Mouse (Mus musculus) liver, adult (tissue): Measurements from ENCODE around the gene Tepp.

ENCODE experiments used
- GATA4 ChIP-seq: IDR thresholded peaks from 2 replicates; pipeline ENCODE4 v1.6.1; 2014; ENCODE audit warnings: mild to moderate bottlenecking, low read length; ENCODE audit not compliant: insufficient replicate concordance

The Tepp gene

GRCm38 (mm10) chr8:95348356-95348755 lies 38.0 kb downstream of the Tepp start:
- TF ChIP-seq GATA4: no peak

GRCm38 (mm10) chr8:95348811-95349630 lies 38.7 kb downstream of the Tepp start:
- no peak for TF ChIP-seq GATA4

DNA sequence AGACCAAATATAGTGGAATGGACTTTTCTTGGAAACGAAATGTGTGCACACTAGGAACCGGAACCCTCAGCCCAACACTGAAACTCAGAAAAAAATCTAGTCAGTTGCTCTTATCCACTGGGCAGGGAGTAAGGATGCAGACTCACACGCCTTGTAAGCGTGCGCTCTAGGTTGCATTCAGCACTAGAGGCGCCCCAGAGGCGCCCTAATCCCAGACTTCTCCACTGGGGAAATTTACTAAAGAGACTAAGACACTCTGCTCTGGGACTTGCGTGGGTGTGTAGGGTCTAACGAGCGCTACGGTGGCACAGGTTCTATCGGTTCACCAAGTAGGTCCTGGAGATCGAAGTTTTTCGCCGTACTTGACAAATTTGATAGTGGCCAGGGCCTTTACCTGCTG lies 41.1 kb downstream of the Tepp start:
- no peak for TF ChIP-seq GATA4

GRCm38 (mm10) chr8:95352151-95352870 lies 41.9 kb downstream of the Tepp start, which contains the start of gene Mmp15:
Gene Mmp15 (plus strand): TSS chr8:95352268.
- no peak for TF ChIP-seq GATA4

- TF ChIP-seq GATA4: no peak
Measured at GRCm38 (mm10) chr8:95352871-95353866, 42.8 kb downstream of the Tepp start.

DNA sequence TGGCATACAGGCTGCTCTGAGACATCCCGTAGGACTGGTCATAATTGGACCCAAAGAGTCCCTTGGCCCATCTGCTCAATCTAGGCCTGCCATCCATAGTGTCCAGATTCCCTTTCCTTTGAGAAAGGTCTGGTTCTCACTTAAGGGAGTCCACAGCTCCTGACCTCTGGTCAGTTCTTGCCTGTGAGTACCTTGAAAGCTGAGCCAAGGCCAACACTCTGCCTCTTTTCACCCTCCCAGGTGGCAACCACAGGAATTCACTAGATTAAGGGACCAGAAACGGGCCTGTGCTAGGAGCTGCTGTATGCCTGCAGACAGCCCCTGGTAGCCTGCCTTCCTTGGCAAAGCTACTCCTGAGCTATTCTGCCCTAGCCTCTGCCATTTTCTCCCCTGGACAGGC lies 44.2 kb downstream of the Tepp start:
- TF ChIP-seq GATA4: no peak

GRCm38 (mm10) chr8:95358550-95359411 lies 48.4 kb downstream of the Tepp start:
- TF ChIP-seq GATA4: no peak

- no peak for TF ChIP-seq GATA4
Measured at GRCm38 (mm10) chr8:95360181-95361015, 50.0 kb downstream of the Tepp start.

GRCm38 (mm10) chr8:95361016-95361341 lies 50.6 kb downstream of the Tepp start:
- no peak for TF ChIP-seq GATA4

GRCm38 (mm10) chr8:95362272-95362671 lies 51.9 kb downstream of the Tepp start:
- TF ChIP-seq GATA4: no peak

- TF ChIP-seq GATA4: no peak
Measured at GRCm38 (mm10) chr8:95363849-95364248, 53.5 kb downstream of the Tepp start.

- no peak for TF ChIP-seq GATA4
Measured at GRCm38 (mm10) chr8:95369581-95370326, 59.4 kb downstream of the Tepp start.
